Mouse (Mus musculus) ES-E14 (cell line): ENCODE results near the gene Kifap3. TPM values are rescaled to one million over a fixed set of nuclear protein-coding genes. Genes with fewer than 3 reads are reported as not detected.

Experiments
- DNase-seq: peaks from one replicate; pipeline ENCODE4 v3.0.0-alpha.2; 2013; ENCODE audit warnings: low read depth, low spot score
- H3K27ac ChIP-seq: 2 replicates; pipeline ENCODE4 v1.5.1; 2012; ENCODE audit warnings: low read depth, mild to moderate bottlenecking, low read length, moderate library complexity, mixed read lengths; ENCODE audit not compliant: poor library complexity, insufficient read depth, severe bottlenecking
- H3K36me3 ChIP-seq: 2 replicates; pipeline ENCODE4 v1.6.1; 2012; ENCODE audit warnings: mild to moderate bottlenecking, low read length, moderate library complexity, mixed read lengths; ENCODE audit not compliant: control insufficient read depth, poor library complexity, insufficient read depth, severe bottlenecking
- H3K4me1 ChIP-seq, 2 experiments: fragments of 150-350 bp in 1 of 2; sonication (generic) in 1 of 2; 2 replicates each; pipeline ENCODE4 v1.6.1; 2012; ENCODE audit warnings: low read length in 2 of 2, mild to moderate bottlenecking in 1 of 2, mixed read lengths in 1 of 2; ENCODE audit not compliant: control insufficient read depth in 2 of 2, insufficient read depth in 2 of 2, poor library complexity in 1 of 2
- H3K4me3 ChIP-seq, 2 experiments: fragments of 150-350 bp in 1 of 2; sonication (generic) in 1 of 2; 2 replicates each; pipeline ENCODE4 v1.5.1; 2012; ENCODE audit warnings: low read length in 2 of 2, low read depth in 1 of 2, mild to moderate bottlenecking in 1 of 2, mixed read lengths in 1 of 2; ENCODE audit not compliant: insufficient read depth in 1 of 2, poor library complexity in 1 of 2, severe bottlenecking in 1 of 2
- H3K9ac ChIP-seq: 2 replicates; pipeline ENCODE4 v1.6.1; 2012; ENCODE audit warnings: low read depth, mild to moderate bottlenecking, low read length, mixed read lengths; ENCODE audit not compliant: poor library complexity, insufficient read depth, severe bottlenecking
- H3K9me3 ChIP-seq: fragments of 150-350 bp; sonication (generic); 2 replicates; pipeline ENCODE4 v1.6.1; 2012; ENCODE audit warnings: low read depth, mild to moderate bottlenecking, low read length; ENCODE audit not compliant: control insufficient read depth, insufficient read depth
- CHD2 ChIP-seq: IDR thresholded peaks from 2 replicates; pipeline ENCODE4 v1.6.1; 2014; ENCODE audit warnings: mild to moderate bottlenecking, low read depth, low read length, inconsistent platforms
- HCFC1 ChIP-seq: IDR thresholded peaks from 2 replicates; pipeline ENCODE4 v1.6.1; 2012; ENCODE audit warnings: low read length, inconsistent platforms, borderline replicate concordance; ENCODE audit not compliant: insufficient read depth
- MAFK ChIP-seq: IDR thresholded peaks from 2 replicates; pipeline ENCODE4 v1.6.1; 2014; ENCODE audit warnings: mild to moderate bottlenecking, low read depth, low read length, inconsistent platforms; ENCODE audit not compliant: insufficient read depth
- ZC3H11A ChIP-seq: IDR thresholded peaks from 2 replicates; pipeline ENCODE4 v1.6.1; 2012; ENCODE audit warnings: low read depth, mild to moderate bottlenecking, inconsistent platforms, low read length, borderline replicate concordance
- ZNF384 ChIP-seq: IDR thresholded peaks from 2 replicates; pipeline ENCODE4 v1.6.1; 2012; ENCODE audit warnings: low read depth, low read length, inconsistent platforms
- in situ Hi-C, 2 experiments: fragments of 600-800 bp; cut with MboI; formaldehyde crosslinking; loops; one replicate each; pipeline ENCODE4 v1.15.1; 2025; ENCODE audit warnings: low sequenced_read_pairs in 2 of 2, inconsistent platforms in 1 of 2; ENCODE audit not compliant: unreplicated experiment in 2 of 2
- total RNA-seq: library from RNA; depleted of rRNA; stranded (reverse); fragments of 300-350 nt; gene quantifications from 2 replicates; pipeline ENCODE4 v1.2.3, GENCODE M21; 2012

Kifap3 gene
- total RNA-seq, 1 experiment, result 21.8 TPM

GRCm38 (mm10) chr1:163873158-163873557 is 93.8 kb downstream of the Kifap3 start:
- no peak for TF ChIP-seq ZC3H11A
- no peak for TF ChIP-seq HCFC1
- TF ChIP-seq ZNF384, result no peak
- no peak for TF ChIP-seq CHD2
- TF ChIP-seq MAFK, result no peak
- H3K27ac ChIP-seq, result no peak overlapping the region
- H3K9ac ChIP-seq, result no peak overlapping the region
- no peaks in the 10 kb centered on the region for H3K36me3 ChIP-seq
- DNase-seq, result no peak
- in situ Hi-C loops, result no loop called here
- no peaks in the 10 kb centered on the region for H3K9me3 ChIP-seq
- H3K4me3 ChIP-seq, result no peak overlapping the region
- no peaks in the 10 kb centered on the region for H3K4me1 ChIP-seq

- no peak overlapping the region for H3K4me3 ChIP-seq
- no peak for TF ChIP-seq HCFC1
- TF ChIP-seq MAFK, result no peak
- no peak for TF ChIP-seq CHD2
- no peak for TF ChIP-seq ZNF384
- TF ChIP-seq ZC3H11A, result no peak
- no peak overlapping the region for H3K9ac ChIP-seq
- no peaks in the 10 kb centered on the region for H3K9me3 ChIP-seq
- H3K4me1 ChIP-seq, result no peaks in the 10 kb centered on the region
- in situ Hi-C loops, result loop anchor here in 1 of 2 experiments (25.0 kb wide), 1 partner anchor 727 kb away; no protein-coding TSS in a partner anchor
- no peak overlapping the region for H3K27ac ChIP-seq
- no peak for DNase-seq
- no peaks in the 10 kb centered on the region for H3K36me3 ChIP-seq
Observed at GRCm38 (mm10) chr1:163889629-163890028, 110.2 kb downstream of the Kifap3 start.

- no peak overlapping the region for H3K9ac ChIP-seq
- H3K4me1 ChIP-seq, result no peaks in the 10 kb centered on the region
- H3K36me3 ChIP-seq, result no peaks in the 10 kb centered on the region
- DNase-seq, result no peak
- TF ChIP-seq MAFK, result no peak
- no peak for TF ChIP-seq CHD2
- no peak for TF ChIP-seq ZC3H11A
- TF ChIP-seq ZNF384, result no peak
- TF ChIP-seq HCFC1, result no peak
- H3K9me3 ChIP-seq, result no peaks in the 10 kb centered on the region
- in situ Hi-C loops, result loop anchor here in 1 of 2 experiments (25.0 kb wide), 1 partner anchor 731 kb away; no protein-coding TSS in a partner anchor
- H3K4me3 ChIP-seq, result no peak overlapping the region
- H3K27ac ChIP-seq, result no peak overlapping the region
Observed at GRCm38 (mm10) chr1:163893294-163893693, 113.9 kb downstream of the Kifap3 start.

GRCm38 (mm10) chr1:163893774-163894527 is 114.6 kb downstream of the Kifap3 start:
- no peaks in the 10 kb centered on the region for H3K9me3 ChIP-seq
- no peak for DNase-seq
- H3K4me3 ChIP-seq, result no peak overlapping the region
- H3K4me1 ChIP-seq, result no peaks in the 10 kb centered on the region
- no peak overlapping the region for H3K9ac ChIP-seq
- H3K36me3 ChIP-seq, result no peaks in the 10 kb centered on the region
- TF ChIP-seq ZNF384 (no peak), CHD2 (no peak), ZC3H11A (no peak), HCFC1 (no peak), MAFK (no peak)
- no peak overlapping the region for H3K27ac ChIP-seq
- in situ Hi-C loops, result loop anchor here in 1 of 2 experiments (25.0 kb wide), 1 partner anchor 732 kb away; no protein-coding TSS in a partner anchor
